Mouse (Mus musculus) left cerebral cortex, postnatal 4 days (tissue): ENCODE measurements around the gene Gm13272. TPM values are rescaled to one million over a fixed set of nuclear protein-coding genes. Genes with fewer than 3 reads are reported as not detected.
A peak's percentile ranks its signal among the peaks of the same experiment; 100 is the strongest.
"Not testable (repeated sequence)": the region's sequence is repeated elsewhere in the genome, so short reads cannot be mapped to it uniquely, and the experiment has no call there.

Experiments used
- DNase-seq: peaks from one replicate; pipeline ENCODE4 v3.0.0-alpha.2; 2022
- intact Hi-C: fragments of 180-260 bp; cut with DNase I; formaldehyde crosslinking; loops from one replicate; pipeline ENCODE4 v1.15.1; 2025
- total RNA-seq, 2 experiments: library from RNA; stranded (reverse); gene quantifications; 2 replicates each; pipeline ENCODE4 v1.2.3; 2021

Gm13272 gene
- total RNA-seq, 2 experiments from 2014 or later: not detected

- DNase-seq, intact Hi-C loops: not testable (repeated sequence)
Measured at GRCm38 (mm10) chr4:88782335-88782734, 2.7 kb downstream of the Gm13272 start.

- DNase-seq, intact Hi-C loops: not testable (repeated sequence)
Measured at GRCm38 (mm10) chr4:88785409-88785808, 5.8 kb downstream of the Gm13272 start, which contains the start of gene Gm13276. Gm13276 (plus strand) TSS chr4:88785709.

GRCm38 (mm10) chr4:88788402-88788801, 8.8 kb downstream of the Gm13272 start, which contains the start of gene Gm13277:
Gm13277 (plus strand) TSS chr4:88788632.
- DNase-seq: peak; percentile 66

DNA sequence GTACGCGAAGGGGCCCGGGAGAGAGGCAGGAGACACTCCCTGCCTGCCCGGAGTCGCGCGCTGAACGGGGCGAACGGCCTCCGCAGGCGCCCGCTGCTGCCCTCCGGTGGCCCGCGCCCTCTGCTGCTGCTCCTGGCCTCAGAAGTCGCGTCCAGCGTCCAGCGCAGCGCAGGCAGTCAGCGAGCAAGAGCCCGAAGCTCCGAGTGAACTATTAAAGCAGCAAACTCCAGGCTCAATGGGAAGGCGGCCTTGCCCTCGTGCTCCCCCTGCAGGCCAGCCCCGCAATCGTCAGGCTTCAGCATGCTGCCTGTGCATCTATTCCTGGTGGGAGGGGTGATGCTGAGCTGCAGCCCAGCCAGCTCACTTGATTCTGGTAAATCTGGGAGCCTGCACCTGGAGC, 11.6 kb downstream of the Gm13272 start, which contains the start of gene Gm13278:
TSS of gene Gm13278 (plus strand) at position 301 of the 400 bp plus-strand sequence.
- DNase-seq, intact Hi-C loops: not testable (repeated sequence)

More at GRCm38 (mm10) chr4:88788402-88788801, 8.8 kb downstream of the Gm13272 start, which contains the start of gene Gm13277:
- intact Hi-C loops: not testable (repeated sequence)

DNA sequence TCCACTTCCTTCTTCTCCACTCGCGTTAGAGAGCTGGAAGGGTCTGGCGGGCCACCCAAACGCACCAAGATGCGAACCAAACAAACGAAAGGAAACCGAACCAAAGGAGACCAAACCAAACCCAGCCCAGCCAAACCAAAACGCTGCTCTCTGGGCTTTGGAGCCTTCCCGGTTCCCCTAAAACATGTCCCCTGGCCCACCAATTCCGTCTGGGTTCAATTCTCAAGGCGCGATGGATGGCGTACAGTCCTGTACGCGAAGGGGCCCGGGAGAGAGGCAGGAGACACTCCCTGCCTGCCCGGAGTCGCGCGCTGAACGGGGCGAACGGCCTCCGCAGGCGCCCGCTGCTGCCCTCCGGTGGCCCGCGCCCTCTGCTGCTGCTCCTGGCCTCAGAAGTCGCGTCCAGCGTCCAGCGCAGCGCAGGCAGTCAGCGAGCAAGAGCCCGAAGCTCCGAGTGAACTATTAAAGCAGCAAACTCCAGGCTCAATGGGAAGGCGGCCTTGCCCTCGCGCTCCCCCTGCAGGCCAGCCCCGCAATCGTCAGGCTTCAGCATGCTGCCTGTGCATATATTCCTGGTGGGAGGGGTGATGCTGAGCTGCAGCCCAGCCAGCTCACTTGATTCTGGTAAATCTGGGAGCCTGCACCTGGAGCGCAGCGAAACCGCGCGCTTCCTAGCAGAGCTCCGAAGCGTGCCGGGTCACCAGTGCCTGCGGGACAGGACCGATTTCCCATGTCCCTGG, 14.5 kb downstream of the Gm13272 start, which contains the start of gene Gm13275:
TSS of gene Gm13275 (plus strand) at position 552 of the 740 bp plus-strand sequence.
- intact Hi-C loops: not testable (repeated sequence)
- peak; percentile 17 for DNase-seq

GRCm38 (mm10) chr4:88797097-88797496, 17.4 kb downstream of the Gm13272 start, which contains the start of gene Gm13279:
Gm13279 (plus strand) TSS chr4:88797397.
- DNase-seq, intact Hi-C loops: not testable (repeated sequence)

- DNase-seq, intact Hi-C loops: not testable (repeated sequence)
Measured at GRCm38 (mm10) chr4:88799365-88799764, 19.7 kb downstream of the Gm13272 start, which contains the start of gene Gm13285. Gm13285 (plus strand) TSS chr4:88799665.

DNA sequence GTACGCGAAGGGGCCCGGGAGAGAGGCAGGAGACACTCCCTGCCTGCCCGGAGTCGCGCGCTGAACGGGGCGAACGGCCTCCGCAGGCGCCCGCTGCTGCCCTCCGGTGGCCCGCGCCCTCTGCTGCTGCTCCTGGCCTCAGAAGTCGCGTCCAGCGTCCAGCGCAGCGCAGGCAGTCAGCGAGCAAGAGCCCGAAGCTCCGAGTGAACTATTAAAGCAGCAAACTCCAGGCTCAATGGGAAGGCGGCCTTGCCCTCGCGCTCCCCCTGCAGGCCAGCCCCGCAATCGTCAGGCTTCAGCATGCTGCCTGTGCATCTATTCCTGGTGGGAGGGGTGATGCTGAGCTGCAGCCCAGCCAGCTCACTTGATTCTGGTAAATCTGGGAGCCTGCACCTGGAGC, 23.3 kb downstream of the Gm13272 start, which contains the start of gene Gm13287:
TSS of gene Gm13287 (plus strand) at position 301 of the 400 bp plus-strand sequence.
- DNase-seq, intact Hi-C loops: not testable (repeated sequence)

DNA sequence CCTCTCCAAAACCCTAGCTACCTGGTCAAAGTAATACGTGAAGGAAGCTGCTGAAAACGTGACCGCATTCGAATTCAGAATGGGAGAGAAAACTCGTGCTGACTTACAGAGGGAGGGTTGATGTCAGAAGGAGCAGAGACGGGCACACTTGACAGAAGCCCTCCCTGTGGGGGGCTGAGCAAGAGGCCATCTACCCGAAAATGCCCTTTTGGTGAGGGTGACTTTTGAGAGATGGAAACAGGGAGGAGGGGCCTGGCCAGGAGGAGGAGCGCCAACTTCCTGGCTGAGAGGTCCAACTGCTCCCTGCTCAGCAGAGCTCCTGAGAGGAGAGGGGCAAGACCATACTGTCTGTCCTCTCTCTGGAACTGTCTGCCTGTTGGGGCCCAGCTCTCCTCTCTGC, 25.6 kb downstream of the Gm13272 start, which contains the start of gene Gm13288:
TSS of gene Gm13288 (plus strand) at position 301 of the 400 bp plus-strand sequence.
- intact Hi-C loops, DNase-seq: not testable (repeated sequence)

DNA sequence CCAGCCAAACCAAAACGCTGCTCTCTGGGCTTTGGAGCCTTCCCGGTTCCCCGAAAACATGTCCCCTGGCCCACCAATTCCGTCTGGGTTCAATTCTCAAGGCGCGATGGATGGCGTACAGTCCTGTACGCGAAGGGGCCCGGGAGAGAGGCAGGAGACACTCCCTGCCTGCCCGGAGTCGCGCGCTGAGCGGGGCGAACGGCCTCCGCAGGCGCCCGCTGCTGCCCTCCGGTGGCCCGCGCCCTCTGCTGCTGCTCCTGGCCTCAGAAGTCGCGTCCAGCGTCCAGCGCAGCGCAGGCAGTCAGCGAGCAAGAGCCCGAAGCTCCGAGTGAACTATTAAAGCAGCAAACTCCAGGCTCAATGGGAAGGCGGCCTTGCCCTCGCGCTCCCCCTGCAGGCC, 26.1 kb downstream of the Gm13272 start:
- intact Hi-C loops: not testable (repeated sequence)
- DNase-seq: peak; percentile 9

GRCm38 (mm10) chr4:88815928-88816327, 36.3 kb downstream of the Gm13272 start, which contains the start of gene Ifna7:
Ifna7 (plus strand) TSS chr4:88816228.
- intact Hi-C loops: no loop called here
- no peak for DNase-seq

- intact Hi-C loops: no loop called here
- DNase-seq: no peak
Measured at GRCm38 (mm10) chr4:88819659-88820058, 40.0 kb downstream of the Gm13272 start, which contains the start of gene Ifna11. Ifna11 (plus strand) TSS chr4:88819959.

DNA sequence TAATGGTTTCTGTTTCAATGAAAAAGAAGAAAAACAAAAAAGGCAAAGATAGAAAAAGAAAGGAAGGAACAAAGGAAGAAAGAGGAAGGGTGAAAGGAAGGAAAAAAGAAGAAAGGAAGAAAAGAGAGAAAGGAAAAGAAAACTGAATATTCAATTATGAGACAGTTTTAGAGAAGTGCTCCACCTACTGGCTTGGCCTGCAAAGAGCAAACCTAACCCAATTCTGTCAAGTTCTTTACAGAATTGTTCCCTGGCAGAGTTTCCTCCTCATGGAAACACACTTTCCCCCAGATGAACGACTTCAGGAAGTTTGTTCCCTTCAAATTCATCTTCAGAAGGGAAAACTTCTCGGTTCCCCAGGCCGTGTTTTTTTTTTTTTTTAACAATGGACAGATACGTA, 43.3 kb downstream of the Gm13272 start:
- intact Hi-C loops: no loop called here
- DNase-seq: peak; percentile 3

DNA sequence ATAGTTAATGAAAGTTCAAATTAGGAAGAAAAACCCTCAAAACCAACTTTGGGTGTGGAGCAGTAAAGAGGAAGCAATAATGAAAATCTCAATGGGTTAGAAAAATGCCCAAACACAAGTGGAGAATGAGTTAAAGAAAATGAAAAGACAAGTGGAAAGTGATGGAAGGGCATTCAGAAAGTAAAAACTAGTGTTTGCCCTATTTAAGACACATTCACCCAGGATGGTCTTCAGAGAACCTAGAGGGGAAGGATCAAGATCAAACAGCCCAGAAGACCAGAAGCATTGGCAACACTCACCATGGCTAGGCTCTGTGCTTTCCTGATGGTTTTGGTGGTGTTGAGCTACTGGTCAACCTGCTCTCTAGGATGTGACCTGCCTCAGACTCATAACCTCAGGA, 47.5 kb downstream of the Gm13272 start, which contains the start of gene Ifna6:
TSS of gene Ifna6 (plus strand) at position 301 of the 400 bp plus-strand sequence.
- DNase-seq, intact Hi-C loops: not testable (repeated sequence)

Other genes starting within 250 kb of the Gm13272 start
- gene Ifna15, start 221.6 kb upstream of the Gm13272 start, total RNA-seq: not detected
- gene Ifna14, start 208.1 kb upstream of the Gm13272 start, total RNA-seq: not detected
- not detected for gene Ifna9, start 187.5 kb upstream of the Gm13272 start, total RNA-seq
- not detected for gene Ifna12, start 176.5 kb upstream of the Gm13272 start, total RNA-seq
- gene C87499, start 145.4 kb upstream of the Gm13272 start, total RNA-seq: not detected
- gene Ifna13, start 135.4 kb upstream of the Gm13272 start, total RNA-seq: not detected
- not detected for gene Ifna16, start 102.9 kb upstream of the Gm13272 start, total RNA-seq
- gene Ifna2, start 95.9 kb upstream of the Gm13272 start, total RNA-seq: not detected
- not detected for gene Ifnab, start 88.5 kb upstream of the Gm13272 start, total RNA-seq
- gene Gm26566, start 58.0 kb upstream of the Gm13272 start, total RNA-seq: 1 to 10 TPM; 1.5 to 1.7 TPM
- gene Klhl9, start 57.4 kb upstream of the Gm13272 start, total RNA-seq: 100 to 1,000 TPM; 105 to 106 TPM
- not detected for gene Gm13271, start 25.0 kb upstream of the Gm13272 start, total RNA-seq
- gene Gm13283, start 19.7 kb upstream of the Gm13272 start, total RNA-seq: not detected
- gene Gm13290, start 6.0 kb upstream of the Gm13272 start, total RNA-seq: not detected
- not detected for gene Gm13289, start 2.9 kb upstream of the Gm13272 start, total RNA-seq
- not detected for gene Ifnz, start 2.3 kb downstream of the Gm13272 start, total RNA-seq
- gene Gm13276, start 5.9 kb downstream of the Gm13272 start, total RNA-seq: not detected
- not detected for gene Gm13277, start 8.8 kb downstream of the Gm13272 start, total RNA-seq
- gene Gm13278, start 11.7 kb downstream of the Gm13272 start, total RNA-seq: not detected
- not detected for gene Gm13275, start 14.6 kb downstream of the Gm13272 start, total RNA-seq
- gene Gm13279, start 17.5 kb downstream of the Gm13272 start, total RNA-seq: not detected
- gene Gm13285, start 19.8 kb downstream of the Gm13272 start, total RNA-seq: under 1 TPM in 1 of 2 experiments, not detected in 1; 0.24 TPM
- gene Gm13287, start 23.4 kb downstream of the Gm13272 start, total RNA-seq: not detected
- gene Gm13288, start 25.7 kb downstream of the Gm13272 start, total RNA-seq: not detected
- gene Ifna7, start 36.4 kb downstream of the Gm13272 start, total RNA-seq: not detected
- gene Ifna11, start 40.1 kb downstream of the Gm13272 start, total RNA-seq: not detected
- gene Ifna6, start 47.6 kb downstream of the Gm13272 start, total RNA-seq: not detected
- gene Ifna5, start 55.7 kb downstream of the Gm13272 start, total RNA-seq: not detected
- not detected for gene Ifna4, start 62.0 kb downstream of the Gm13272 start, total RNA-seq
- not detected for gene Ifna1, start 70.2 kb downstream of the Gm13272 start, total RNA-seq
- not detected for gene Ifne, start 100.4 kb downstream of the Gm13272 start, total RNA-seq